Mouse (Mus musculus) embryonic fibroblast, embryonic 13.5 days (primary cell): ENCODE data around the gene Sowaha. TPM values are rescaled to one million over a fixed set of nuclear protein-coding genes. Genes with fewer than 3 reads are reported as not detected.

ENCODE experiments used
- H3K27ac ChIP-seq: 2 replicates; pipeline ENCODE4 v1.5.1; 2012; ENCODE audit warnings: low read length, control low read depth, inconsistent platforms; ENCODE audit not compliant: insufficient read depth
- H3K4me1 ChIP-seq: 2 replicates; pipeline ENCODE4 v1.6.1; 2011; ENCODE audit warnings: low read length; ENCODE audit not compliant: control insufficient read depth, insufficient read depth
- H3K4me3 ChIP-seq: 2 replicates; pipeline ENCODE4 v1.5.1; 2011; ENCODE audit warnings: mild to moderate bottlenecking, control low read depth, low read length; ENCODE audit not compliant: insufficient read depth
- CTCF ChIP-seq: IDR thresholded peaks from 2 replicates; pipeline ENCODE4 v1.5.1; 2011; ENCODE audit warnings: mild to moderate bottlenecking, control low read depth, low read length, moderate library complexity, borderline replicate concordance; ENCODE audit not compliant: insufficient read depth
- POLR2A ChIP-seq: IDR thresholded peaks from 2 replicates; pipeline ENCODE4 v1.6.1; 2011; ENCODE audit warnings: low read depth, mild to moderate bottlenecking, control low read depth, low read length, moderate library complexity
- polyA plus RNA-seq: library from polyadenylated mRNA; stranded (reverse); fragments of >200 nt; gene quantifications from 2 replicates; pipeline ENCODE4 v1.2.4, GENCODE M21; 2011; ENCODE audit warnings: low read depth; ENCODE audit not compliant: missing spikeins, insufficient read length

Sowaha gene
- polyA plus RNA-seq, 1 experiment = not detected

DNA sequence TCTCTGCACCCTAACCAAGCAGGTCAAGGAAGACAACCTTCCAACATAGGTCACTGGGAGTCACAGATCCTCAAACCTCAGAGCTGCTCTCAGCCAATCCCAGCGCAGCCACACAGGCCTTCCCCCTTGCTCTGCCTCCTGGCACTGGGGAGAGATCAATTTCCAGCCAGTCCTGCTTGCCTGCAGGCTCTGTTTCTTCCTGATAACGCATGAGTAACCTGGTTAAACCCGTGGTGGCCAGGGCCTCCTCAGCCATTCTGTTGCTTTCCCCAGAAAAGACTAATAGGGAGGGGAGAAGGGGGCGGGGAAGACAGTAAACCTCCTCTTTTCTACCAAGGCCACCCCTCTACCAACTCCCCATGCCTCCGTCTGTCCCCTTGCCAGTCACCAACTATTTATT, 18.3 kb downstream of the Sowaha start:
- no peak overlapping the region for H3K27ac ChIP-seq
- peaks cover 2% of the 10 kb centered on the region; the same call in 1 of the 2 replicates for H3K4me1 ChIP-seq
- TF ChIP-seq CTCF (no peak), POLR2A (no peak)
- H3K4me3 ChIP-seq = no peak overlapping the region

DNA sequence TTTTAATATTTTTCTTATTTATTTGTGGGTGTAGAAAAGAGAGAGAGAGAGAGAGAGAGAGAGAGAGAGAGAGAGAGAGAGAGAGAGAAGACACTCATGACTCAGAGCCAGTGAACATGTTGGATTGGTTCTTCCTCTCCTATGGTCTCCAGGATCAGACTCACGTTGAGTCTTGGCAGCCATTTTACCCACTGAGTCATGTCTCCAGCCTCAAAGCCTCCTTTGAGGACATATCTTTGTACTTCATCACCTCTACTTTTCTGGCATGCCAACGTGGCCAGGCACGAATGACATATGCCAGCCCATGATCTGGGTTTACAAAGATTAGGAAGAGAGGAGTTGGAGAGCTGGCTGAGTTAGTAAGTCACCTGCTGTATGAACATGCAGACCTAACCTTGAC, 19.9 kb downstream of the Sowaha start:
- no peak overlapping the region for H3K27ac ChIP-seq
- H3K4me1 ChIP-seq = peaks cover 2% of the 10 kb centered on the region; the same call in 1 of the 2 replicates
- no peak overlapping the region for H3K4me3 ChIP-seq
- no peak for TF ChIP-seq POLR2A

DNA sequence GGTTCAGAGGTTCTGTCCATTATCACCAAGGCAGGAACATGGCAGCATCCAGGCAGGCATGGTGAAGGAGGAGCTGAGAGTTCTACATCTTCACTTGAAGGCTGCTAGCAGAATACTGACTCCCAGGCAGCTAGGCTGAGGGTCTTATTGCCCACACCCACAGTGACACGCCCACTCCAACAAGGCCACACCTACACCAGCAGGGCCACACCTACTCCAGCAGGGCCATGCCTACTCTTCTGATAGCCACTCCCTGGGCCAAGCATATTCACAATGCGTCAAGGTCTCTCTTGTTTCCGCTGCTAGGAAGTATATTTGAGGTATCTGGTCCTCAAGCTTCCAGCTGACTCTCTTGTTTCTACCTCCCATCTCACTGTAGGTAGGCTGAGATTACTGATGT, 21.1 kb downstream of the Sowaha start:
- H3K4me3 ChIP-seq = no peak overlapping the region
- peaks cover 2% of the 10 kb centered on the region; the same call in 1 of the 2 replicates for H3K4me1 ChIP-seq
- H3K27ac ChIP-seq = no peak overlapping the region
- TF ChIP-seq CTCF (no peak), POLR2A (no peak)

DNA sequence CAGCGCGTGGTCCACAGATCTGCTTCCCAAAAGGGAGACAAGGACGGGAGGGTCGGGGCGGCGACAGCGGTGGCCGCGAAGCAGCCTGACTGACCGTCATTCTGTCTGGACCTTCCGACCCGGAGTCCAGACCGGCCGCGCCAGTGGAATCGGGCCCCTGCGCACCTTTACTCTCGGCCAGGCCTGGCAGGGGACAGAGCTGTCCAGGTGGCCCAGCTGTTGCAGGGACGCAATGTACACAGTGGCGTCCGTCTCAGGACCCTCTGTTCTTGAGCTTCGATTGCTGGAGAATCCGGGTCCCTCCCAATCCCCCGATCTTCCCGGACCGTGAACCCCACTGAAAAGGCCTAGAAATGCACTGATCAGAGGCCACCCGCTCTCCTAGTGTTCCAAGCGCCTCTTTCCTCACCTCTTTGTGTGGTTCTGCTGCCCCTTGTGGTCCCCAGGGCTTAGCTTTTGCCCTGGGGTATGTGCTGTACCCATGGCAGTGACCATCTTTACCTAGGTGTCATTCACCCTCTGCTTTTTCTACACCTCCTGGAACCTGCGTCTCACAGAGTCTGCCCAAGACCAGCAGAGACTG, 22.6 kb downstream of the Sowaha start:
- H3K4me3 ChIP-seq = peak overlapping the region; percentile 40

GRCm38 (mm10) chr11:53456474-53457371, 23.4 kb downstream of the Sowaha start, which contains the start of the genes Gm10447 and Shroom1:
Gene Gm10447 (minus strand): TSS chr11:53457110.
Gene Shroom1 (plus strand): TSS chr11:53457205.
- Histone ChIP-seq H3K27ac (no peak within 1 kb of the TSS), H3K4me1 (peaks cover 2% of the 10 kb centered on the region; the same call in 1 of the 2 replicates), H3K4me3 (peak within 1 kb of the TSS; percentile 40)
- TF ChIP-seq CTCF (no peak), POLR2A (peak; percentile 79)

More for the DNA sequence above, 22.6 kb downstream of the Sowaha start:
- TF ChIP-seq POLR2A (no peak), CTCF (peak; percentile 29; the same call in 1 of the 2 replicates)
- Histone ChIP-seq H3K4me1 (peaks cover 2% of the 10 kb centered on the region; the same call in 1 of the 2 replicates), H3K27ac (no peak overlapping the region)

DNA sequence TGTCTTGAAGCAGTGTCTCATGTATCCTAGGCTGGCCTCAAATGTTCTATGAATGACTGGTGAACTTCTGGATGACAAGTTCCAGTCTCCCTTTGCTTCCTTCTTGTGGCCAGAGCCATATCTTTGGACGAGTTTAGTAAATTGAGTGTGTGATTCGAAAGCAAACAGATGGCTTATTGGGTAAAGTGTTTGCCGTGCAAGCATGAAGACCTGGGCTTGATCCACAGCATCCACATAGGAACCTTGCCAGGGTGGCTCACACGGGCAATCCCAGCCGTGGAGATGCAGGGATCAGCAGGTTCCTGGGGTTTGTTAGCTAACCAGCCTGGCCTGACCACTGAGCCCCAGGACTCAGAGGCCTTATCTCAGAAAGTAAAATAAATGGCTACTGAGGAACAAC, 27.0 kb downstream of the Sowaha start:
- TF ChIP-seq CTCF (no peak), POLR2A (no peak)
- H3K4me1 ChIP-seq = no peaks in the 10 kb centered on the region
- no peak overlapping the region for H3K4me3 ChIP-seq
- H3K27ac ChIP-seq = no peak overlapping the region

- no peak for TF ChIP-seq CTCF
- no peak for TF ChIP-seq POLR2A
- Histone ChIP-seq H3K27ac (no peak overlapping the region), H3K4me1 (no peaks in the 10 kb centered on the region), H3K4me3 (no peak overlapping the region)
Measured at GRCm38 (mm10) chr11:53452396-53452795, 27.7 kb downstream of the Sowaha start.

GRCm38 (mm10) chr11:53451361-53451760, 28.7 kb downstream of the Sowaha start:
- no peak overlapping the region for H3K4me3 ChIP-seq
- H3K4me1 ChIP-seq = no peaks in the 10 kb centered on the region
- H3K27ac ChIP-seq = no peak overlapping the region
- TF ChIP-seq POLR2A (no peak), CTCF (no peak)

DNA sequence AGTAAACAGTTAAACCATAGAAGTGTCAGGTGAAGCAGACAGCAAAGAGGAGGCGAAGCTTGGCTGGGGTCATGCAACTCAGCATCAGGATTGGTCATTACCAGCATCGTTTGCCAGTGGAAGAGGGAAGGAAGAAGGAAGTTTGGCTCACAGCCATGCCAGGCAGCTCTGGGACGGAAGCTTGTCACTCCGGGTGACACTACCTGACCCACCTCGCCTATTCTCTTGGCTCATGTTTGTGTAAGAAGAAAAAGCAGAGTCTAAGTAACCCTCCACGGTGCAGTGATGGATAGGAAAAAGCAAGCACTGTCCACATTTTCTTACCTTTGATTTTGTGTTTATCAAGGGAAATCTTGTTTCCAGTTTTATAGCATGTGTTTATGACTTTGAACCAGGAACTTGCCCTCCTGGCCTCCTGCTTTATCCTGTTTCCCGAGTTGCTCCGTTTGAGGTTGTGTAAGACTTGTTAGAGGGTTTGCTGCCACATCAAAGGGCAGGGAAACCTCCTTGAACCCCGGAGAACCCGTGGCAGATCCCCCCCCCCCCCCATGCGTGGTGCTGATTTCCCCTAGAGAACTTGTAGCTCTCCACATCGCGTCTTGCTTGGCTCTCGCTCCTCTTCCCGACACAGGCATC, 29.9 kb downstream of the Sowaha start:
- H3K4me3 ChIP-seq = no peak overlapping the region
- H3K27ac ChIP-seq = no peak overlapping the region
- no peaks in the 10 kb centered on the region for H3K4me1 ChIP-seq
- TF ChIP-seq POLR2A (no peak), CTCF (no peak)
